Mouse (Mus musculus): ENCODE measurements at regions not wholly inside any gene's neighbourhood (a gene's known extent, or its start where the extent isn't known, plus 50 kb on each side); places are given as distances from the start of the nearest gene placed in this dataset. TPM values are rescaled to one million over a fixed set of nuclear protein-coding genes. Genes with fewer than 3 reads are reported as not detected.

DNA sequence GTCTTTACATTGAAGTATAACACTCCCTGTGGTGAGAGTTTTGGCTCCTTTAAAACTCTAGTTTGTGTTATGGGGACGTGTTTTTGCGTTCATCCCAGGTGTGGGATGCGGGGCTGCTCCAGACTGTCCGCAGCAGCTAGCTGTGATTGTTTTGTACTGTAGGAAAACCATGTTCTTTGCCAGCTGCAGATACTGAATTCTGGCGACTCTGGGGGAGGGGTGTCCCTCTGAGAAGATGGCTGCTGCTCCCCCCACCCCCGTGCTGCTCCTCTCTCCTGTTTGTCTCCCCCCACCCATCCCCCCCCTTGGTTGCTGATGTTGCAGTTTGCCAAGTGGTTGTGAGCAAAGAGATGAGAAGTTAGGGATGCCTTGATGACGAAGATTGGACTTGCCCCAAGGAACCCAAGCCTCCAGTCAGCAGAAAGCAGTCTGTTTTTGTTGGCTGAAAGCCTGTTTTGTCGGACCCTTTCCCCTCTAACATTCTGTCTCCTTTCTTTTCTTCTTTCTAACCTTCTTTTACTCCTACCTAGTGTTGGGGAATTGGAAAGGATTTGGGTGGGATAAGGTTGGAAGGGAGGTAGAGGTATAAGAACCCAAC, 107.4 kb upstream of the Zfp507 start:
- Histone ChIP-seq H3K4me3 (no peak overlapping the region), H3K27me3 (ENCODE audit: poor library complexity, severe bottlenecking) (no peaks in the 10 kb centered on the region), H3K4me1 (peaks cover 6% of the 10 kb centered on the region), H3K9me3 (0 out of 2 replicates have a peak, but pooled peaks cover 3% of the 10 kb centered on the region), H3K27ac (no peak overlapping the region), H3K36me3 (replicated peaks) (no peaks in the 10 kb centered on the region)
- DNase-seq (ENCODE audit: extremely low spot score, low spot score): no peak
- 73% methylated on average over 8 of the region's 8 CpGs for WGBS

DNA sequence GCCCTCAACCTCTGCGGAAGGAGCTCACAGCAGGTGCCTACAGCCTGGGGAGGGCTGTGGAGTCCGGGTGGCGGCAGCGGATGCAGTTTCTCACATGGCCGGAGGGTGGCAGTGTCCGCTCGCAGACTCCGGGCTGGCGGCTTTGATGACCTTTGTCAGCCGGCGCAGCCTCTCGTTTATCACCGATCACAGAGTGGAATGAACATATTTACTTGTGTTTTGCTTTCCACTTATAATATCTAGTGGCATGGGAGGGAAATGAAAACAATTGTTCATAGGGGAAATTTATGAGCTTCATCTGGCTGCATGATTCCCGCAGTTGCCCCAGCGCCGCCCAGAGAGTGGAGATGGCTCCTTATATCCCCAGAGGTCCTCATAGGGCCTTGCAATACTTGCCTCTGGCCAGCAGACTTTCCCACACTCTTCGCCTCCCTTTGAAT, 99.2 kb upstream of the Zfp507 start:
- H3K4me3 ChIP-seq: peak overlapping the region; percentile 34
- DNase-seq (ENCODE audit: extremely low spot score, low spot score): peak; percentile 76
- H3K9me3 ChIP-seq: no peaks in the 10 kb centered on the region
- H3K36me3 ChIP-seq (replicated peaks): no peaks in the 10 kb centered on the region
- H3K27me3 ChIP-seq (ENCODE audit: poor library complexity, severe bottlenecking): peaks cover 18% of the 10 kb centered on the region
- no peak overlapping the region for H3K27ac ChIP-seq
- peaks cover 8% of the 10 kb centered on the region for H3K4me1 ChIP-seq
- 3% methylated on average over 17 of the region's 17 CpGs for WGBS

DNA sequence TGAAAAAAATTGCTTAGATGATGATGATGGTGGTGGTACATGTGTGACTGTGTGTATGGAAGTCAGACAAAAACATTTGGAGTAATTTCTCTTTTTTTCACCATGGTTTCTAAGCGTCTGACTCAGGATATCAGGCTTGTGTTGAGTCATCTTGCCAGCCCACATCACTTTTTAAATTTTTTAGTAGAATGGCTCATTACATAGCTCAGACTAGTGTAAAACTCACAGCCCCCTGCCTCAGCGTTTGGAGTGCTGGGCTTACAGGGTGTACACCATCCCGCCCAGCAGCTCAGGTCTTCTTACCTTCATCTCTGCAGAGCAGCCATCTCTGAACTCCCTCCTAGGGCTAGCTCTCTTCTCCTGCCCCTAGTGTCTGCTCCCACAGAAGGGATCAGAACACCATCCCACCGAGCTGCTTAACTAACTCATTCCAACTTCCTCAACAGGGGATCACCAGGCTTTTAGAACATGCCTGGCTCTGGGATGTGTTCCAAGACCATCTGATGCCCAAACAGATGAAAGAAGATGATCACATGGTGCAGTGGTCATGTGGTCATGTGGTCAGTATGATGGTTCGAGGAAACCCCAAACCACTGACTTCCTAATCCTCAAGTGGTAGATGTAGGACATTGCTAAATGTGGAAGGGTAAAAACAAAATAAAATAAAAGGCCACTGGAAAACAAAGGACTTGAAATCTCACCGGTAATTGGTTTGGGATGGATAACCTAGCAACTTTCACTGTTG, 96.1 kb upstream of the Zfp507 start:
- H3K4me1 ChIP-seq: peaks cover 8% of the 10 kb centered on the region
- no peak overlapping the region for H3K27ac ChIP-seq
- no peak for DNase-seq (ENCODE audit: extremely low spot score, low spot score)
- H3K27me3 ChIP-seq (ENCODE audit: poor library complexity, severe bottlenecking): peaks cover 17% of the 10 kb centered on the region
- H3K9me3 ChIP-seq: no peaks in the 10 kb centered on the region
- 91% methylated on average over 6 of the region's 6 CpGs for WGBS
- no peak overlapping the region for H3K4me3 ChIP-seq
- no peaks in the 10 kb centered on the region for H3K36me3 ChIP-seq (replicated peaks)

DNA sequence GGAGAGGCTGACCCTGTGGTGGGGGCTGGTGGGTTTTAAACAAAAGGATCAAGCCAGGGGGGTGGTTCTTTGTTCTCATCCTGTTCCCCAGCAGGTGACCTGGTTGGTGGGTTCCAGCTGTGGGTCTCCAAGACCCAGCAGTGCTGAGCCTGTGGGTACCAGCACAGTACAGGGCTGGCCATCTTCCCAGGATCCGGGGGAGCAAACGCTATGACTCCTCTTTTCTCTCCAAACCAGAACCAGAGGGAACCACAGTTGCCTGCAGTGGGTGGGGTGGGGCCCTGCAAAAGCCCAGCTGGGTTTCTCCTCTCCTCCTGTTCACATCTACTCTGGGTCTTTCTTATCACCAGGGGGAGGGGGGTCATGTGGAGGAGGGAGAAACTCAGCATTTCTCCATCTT, 90.5 kb upstream of the Zfp507 start:
- H3K4me3 ChIP-seq: no peak overlapping the region
- no peaks in the 10 kb centered on the region for H3K9me3 ChIP-seq
- H3K4me1 ChIP-seq: no peaks in the 10 kb centered on the region
- no peaks in the 10 kb centered on the region for H3K36me3 ChIP-seq (replicated peaks)
- no peak overlapping the region for H3K27ac ChIP-seq
- 20% methylated on average over 2 of the region's 2 CpGs for WGBS
- no peak for DNase-seq (ENCODE audit: extremely low spot score, low spot score)
- H3K27me3 ChIP-seq (ENCODE audit: poor library complexity, severe bottlenecking): no peaks in the 10 kb centered on the region

DNA sequence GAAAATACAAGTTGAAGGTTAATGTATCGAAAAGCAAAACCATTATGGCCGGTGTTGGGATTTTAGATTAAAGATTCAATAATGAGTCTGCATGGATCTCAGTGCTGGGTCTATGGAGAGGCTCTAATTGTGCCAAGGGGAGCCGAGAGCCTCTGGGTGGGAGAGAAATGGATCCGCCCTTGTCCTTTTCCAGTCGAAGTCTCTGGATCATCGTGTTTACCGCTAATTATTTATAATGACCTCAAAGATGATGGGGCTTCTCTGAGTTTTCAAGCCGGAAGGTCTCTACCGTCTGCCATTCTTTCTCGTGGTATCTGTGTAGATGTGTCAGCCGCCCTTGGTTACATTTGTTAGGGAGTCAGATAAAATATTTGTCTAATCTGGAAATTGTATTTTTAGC, 83.2 kb upstream of the Zfp507 start:
- Histone ChIP-seq H3K4me1 (no peaks in the 10 kb centered on the region), H3K27ac (no peak overlapping the region), H3K4me3 (no peak overlapping the region), H3K27me3 (ENCODE audit: poor library complexity, severe bottlenecking) (no peaks in the 10 kb centered on the region), H3K9me3 (no peaks in the 10 kb centered on the region), H3K36me3 (replicated peaks) (no peaks in the 10 kb centered on the region)
- WGBS: 90% methylated on average over 11 of the region's 11 CpGs
- no peak for DNase-seq (ENCODE audit: extremely low spot score, low spot score)

DNA sequence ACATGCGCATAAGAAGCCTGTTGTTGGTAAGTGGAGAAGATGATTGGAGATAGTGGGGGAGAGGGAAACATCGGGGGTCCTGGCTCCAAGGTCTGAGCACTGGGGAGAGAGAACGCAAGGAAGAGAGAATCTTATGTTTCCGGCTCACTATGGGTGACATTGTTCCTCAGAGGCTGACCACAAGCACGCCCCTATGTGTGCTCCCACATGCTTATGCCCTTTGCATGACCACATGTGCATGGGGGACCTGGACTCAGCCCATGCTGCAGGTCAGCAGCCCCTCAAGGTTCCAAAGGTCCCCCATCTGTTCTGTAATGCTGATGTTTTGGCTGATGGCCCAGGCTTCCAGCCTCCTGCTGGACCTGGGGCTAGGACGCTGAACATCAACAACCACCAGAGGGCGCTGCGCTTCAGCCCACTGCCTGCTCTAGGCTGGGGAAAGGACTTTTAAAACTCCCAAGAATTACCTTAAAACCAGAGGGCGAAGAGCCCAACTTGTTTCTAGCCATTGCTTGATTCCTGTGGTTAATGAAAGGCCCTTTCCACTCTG, 77.0 kb upstream of the Zfp507 start:
- Histone ChIP-seq H3K27ac (no peak overlapping the region), H3K27me3 (ENCODE audit: poor library complexity, severe bottlenecking) (no peaks in the 10 kb centered on the region), H3K9me3 (peaks cover under 1% of the 10 kb centered on the region; the same call in 1 of the 2 replicates), H3K4me3 (no peak overlapping the region), H3K36me3 (replicated peaks) (no peaks in the 10 kb centered on the region), H3K4me1 (peaks cover 3% of the 10 kb centered on the region; the same call in 1 of the 2 replicates)
- peak; percentile 74 for DNase-seq (ENCODE audit: extremely low spot score, low spot score)
- WGBS: 49% methylated on average over 9 of the region's 9 CpGs

DNA sequence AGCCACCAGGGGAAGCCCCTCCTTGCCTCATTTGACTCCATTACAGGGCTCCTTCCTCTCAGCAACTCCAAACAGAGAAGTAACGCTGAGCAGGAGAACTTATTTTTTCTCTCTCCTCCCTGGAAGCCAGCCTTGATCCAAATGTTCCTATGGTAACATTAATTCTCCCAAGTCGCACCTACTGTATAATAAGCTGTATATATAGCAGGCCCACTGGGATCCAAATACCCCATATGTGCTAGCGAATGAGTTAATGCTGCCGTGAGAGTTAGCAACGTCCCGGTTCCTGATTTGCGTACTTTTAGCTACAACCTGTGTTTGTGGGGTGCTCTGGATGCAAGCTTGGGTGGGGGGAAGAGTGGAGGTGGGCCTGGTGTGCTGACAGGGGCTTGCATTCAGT, 75.4 kb upstream of the Zfp507 start:
- no peak for DNase-seq (ENCODE audit: extremely low spot score, low spot score)
- WGBS: 90% methylated on average over 7 of the region's 7 CpGs
- no peaks in the 10 kb centered on the region for H3K27me3 ChIP-seq (ENCODE audit: poor library complexity, severe bottlenecking)
- no peak overlapping the region for H3K27ac ChIP-seq
- H3K4me3 ChIP-seq: no peak overlapping the region
- peaks cover 12% of the 10 kb centered on the region; the same call in 1 of the 2 replicates for H3K9me3 ChIP-seq
- peaks cover 3% of the 10 kb centered on the region; the same call in 1 of the 2 replicates for H3K4me1 ChIP-seq
- H3K36me3 ChIP-seq (replicated peaks): no peaks in the 10 kb centered on the region

DNA sequence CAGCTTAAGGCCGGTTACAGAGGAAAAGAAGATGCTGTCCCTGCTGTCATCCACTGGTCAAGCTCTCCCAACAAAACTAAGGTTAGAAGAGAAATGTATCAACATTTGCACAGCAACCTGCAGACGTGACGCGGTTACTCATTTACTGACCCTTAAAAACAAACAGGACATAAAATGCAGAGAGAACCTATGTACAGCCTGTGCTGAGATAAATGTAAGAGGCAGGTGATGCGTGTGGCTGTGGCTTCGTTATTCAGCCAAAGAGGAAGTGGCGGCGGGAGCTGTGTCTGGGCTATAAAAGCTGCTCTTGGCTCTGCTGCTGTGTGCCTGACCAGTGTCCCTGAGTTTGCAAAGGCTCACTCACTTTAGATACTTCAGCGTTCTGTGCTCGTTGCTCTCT, 58.2 kb upstream of the Zfp507 start:
- Histone ChIP-seq H3K9me3 (peaks cover 3% of the 10 kb centered on the region; the same call in 1 of the 2 replicates), H3K27me3 (ENCODE audit: poor library complexity, severe bottlenecking) (no peaks in the 10 kb centered on the region), H3K4me1 (no peaks in the 10 kb centered on the region), H3K4me3 (no peak overlapping the region), H3K27ac (no peak overlapping the region), H3K36me3 (replicated peaks) (no peaks in the 10 kb centered on the region)
- WGBS: 84% methylated on average over 10 of the region's 10 CpGs
- no peak for DNase-seq (ENCODE audit: extremely low spot score, low spot score)

DNA sequence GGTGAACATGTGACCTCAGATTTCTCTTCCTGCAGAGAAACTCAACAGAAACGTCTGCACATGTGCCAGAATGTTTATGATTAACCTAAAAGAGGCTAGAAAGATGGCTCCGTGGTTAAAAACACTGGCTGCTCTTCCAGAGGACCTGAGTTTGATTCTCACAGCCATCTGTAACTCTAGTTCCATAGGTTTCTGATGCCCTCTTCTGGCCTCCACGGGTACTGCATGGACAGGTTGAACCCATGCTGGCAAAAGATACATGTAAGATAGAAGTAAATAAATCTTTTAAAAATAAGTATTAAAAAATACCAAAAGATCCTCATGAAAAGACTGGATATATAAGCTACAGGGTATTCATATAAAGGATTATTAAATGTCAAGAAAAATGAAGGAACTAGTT, 56.8 kb upstream of the Zfp507 start:
- no peak overlapping the region for H3K27ac ChIP-seq
- H3K9me3 ChIP-seq: peaks cover 2% of the 10 kb centered on the region; the same call in 1 of the 2 replicates
- H3K27me3 ChIP-seq (ENCODE audit: poor library complexity, severe bottlenecking): no peaks in the 10 kb centered on the region
- no peak overlapping the region for H3K4me3 ChIP-seq
- peak; percentile 23 for DNase-seq (ENCODE audit: extremely low spot score, low spot score)
- H3K4me1 ChIP-seq: no peaks in the 10 kb centered on the region
- 37% methylated on average over 3 of the region's 3 CpGs for WGBS
- H3K36me3 ChIP-seq (replicated peaks): no peaks in the 10 kb centered on the region

DNA sequence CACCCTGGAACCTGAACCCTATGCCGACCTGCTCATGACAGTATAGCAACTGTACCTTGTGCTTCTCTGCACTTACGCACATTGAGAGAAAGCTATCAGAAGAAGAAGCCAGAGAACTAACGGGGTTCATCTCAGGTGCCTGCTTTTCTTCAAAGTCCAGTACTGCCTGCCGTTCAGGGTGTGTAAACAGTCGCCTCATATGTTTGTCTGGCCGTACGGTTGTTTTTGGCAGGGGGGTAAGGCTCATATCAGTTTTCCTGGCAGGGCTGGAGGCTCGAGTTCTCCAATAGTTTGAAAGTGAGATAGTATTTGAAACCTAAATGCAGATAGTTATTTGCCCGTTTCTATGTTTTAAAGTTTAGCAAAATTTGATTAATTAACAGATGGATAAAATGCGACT, 54.9 kb upstream of the Zfp507 start:
- no peak overlapping the region for H3K27ac ChIP-seq
- 86% methylated on average over 10 of the region's 10 CpGs for WGBS
- no peak for DNase-seq (ENCODE audit: extremely low spot score, low spot score)

More for the DNA sequence above, 54.9 kb upstream of the Zfp507 start:
- Histone ChIP-seq H3K4me3 (no peak overlapping the region), H3K9me3 (peaks cover 2% of the 10 kb centered on the region; the same call in 1 of the 2 replicates), H3K36me3 (replicated peaks) (no peaks in the 10 kb centered on the region), H3K4me1 (no peaks in the 10 kb centered on the region), H3K27me3 (ENCODE audit: poor library complexity, severe bottlenecking) (no peaks in the 10 kb centered on the region)

Small RNAs in the stretch of these regions (microRNA-seq; reads per million reads assigned to microRNA genes)
- gene Gm23292: not detected
